Mouse (Mus musculus): ENCODE measurements around the gene Fam161a. TPM values are rescaled to one million over a fixed set of nuclear protein-coding genes. Genes with fewer than 3 reads are reported as not detected.

Fam161a gene
- total RNA-seq, 2 experiments from 2014 or later, result 4.6 to 5.2 TPM

- Histone ChIP-seq H3K4me3 (no peak overlapping the region), H3K27ac (no peak overlapping the region)
- no peak for TF ChIP-seq CTCF (conservative IDR thresholded peaks at IDR 0.05)
- DNase-seq (ENCODE audit: low spot score in 2 of 2), result no peak
Measured at GRCm38 (mm10) chr11:23078541-23078940, 71.2 kb downstream of the Fam161a start.

Other genes starting within 250 kb of the Fam161a start
- gene B3gnt2, start 146.6 kb upstream of the Fam161a start, total RNA-seq (2021), result 10 to 100 TPM; 12.8 to 18.3 TPM
- 10 to 100 TPM; 67.3 to 67.9 TPM for gene Zrsr1, start 35.5 kb upstream of the Fam161a start, total RNA-seq (2021)
- 10 to 100 TPM in 1 of 2 experiments, 1 to 10 TPM in 1; 9.3 to 11.1 TPM for gene Gm28048, start 25.4 kb upstream of the Fam161a start, total RNA-seq (2021)
- 10 to 100 TPM; 51.2 to 60.4 TPM for gene Commd1, start 25.1 kb upstream of the Fam161a start, total RNA-seq (2021)
- gene Cct4, start 17.0 kb upstream of the Fam161a start, total RNA-seq (2021), result 100 to 1,000 TPM; 100 TPM
- gene Xpo1, start 248.5 kb downstream of the Fam161a start, total RNA-seq (2021), result 10 to 100 TPM; 65.8 to 66.9 TPM